In the genomic region with DNA sequence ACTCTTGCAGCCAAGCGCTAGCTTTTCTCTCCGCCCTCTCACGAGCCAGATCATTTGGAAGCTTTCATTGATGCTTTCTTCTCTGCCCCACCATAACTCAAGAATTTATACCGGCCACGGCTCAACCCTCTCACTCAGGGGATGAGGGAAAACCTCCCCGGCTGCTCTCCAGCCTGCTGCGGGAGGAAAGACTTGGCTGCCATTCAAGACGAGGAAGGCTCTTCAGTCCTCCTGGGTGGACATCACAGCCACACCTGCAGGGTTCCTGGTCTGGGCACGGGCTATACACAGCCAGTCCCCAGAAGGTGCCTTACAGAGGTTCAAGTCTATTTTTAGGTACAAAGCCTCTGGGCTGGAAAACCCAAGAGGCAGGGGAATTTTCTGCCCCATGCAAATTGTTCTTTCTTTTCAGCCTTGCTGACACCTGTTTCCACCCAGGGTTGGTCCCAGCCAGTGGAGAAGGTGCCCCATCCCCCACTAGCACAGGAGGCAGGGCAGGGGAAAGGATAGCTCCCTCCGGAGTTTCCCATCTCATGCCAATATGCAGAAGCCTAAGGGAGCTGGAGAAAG, we compare ENCODE assay signal across 23 mouse cellular contexts.
"Had no signal": no experiment of that assay in that cellular context is flagged by ENCODE, and none has a peak within 500 bp of the region (broad histone marks: within the 10 kb centered on the region; RNA-seq: fewer than 3 reads in every experiment).

No protein-coding gene starts in this region.

- ATAC-seq: liver, postnatal 0 days; lung, postnatal 0 days; midbrain, embryonic 15.5 days had no signal

- H3K4me3 ChIP-seq: kidney, embryonic 15.5 days; left cerebral cortex, adult 2 months; limb, embryonic 12.5 days; limb, embryonic 15.5 days; megakaryocyte, embryonic 14.5 days; midbrain, embryonic 10.5 days; midbrain, embryonic 15.5 days; neural tube, embryonic 12.5 days; neural tube, embryonic 15.5 days had no signal

- H3K27ac ChIP-seq: kidney, embryonic 15.5 days; left cerebral cortex, adult 2 months; limb, embryonic 12.5 days; limb, embryonic 15.5 days; liver, embryonic 14.5 days; midbrain, embryonic 10.5 days; midbrain, embryonic 15.5 days; neural tube, embryonic 12.5 days; neural tube, embryonic 15.5 days; stomach, postnatal 0 days had no signal

- H3K27me3 ChIP-seq: limb, embryonic 12.5 days; limb, embryonic 15.5 days; megakaryocyte, embryonic 14.5 days; midbrain, embryonic 15.5 days; neural tube, embryonic 12.5 days; neural tube, embryonic 15.5 days had no signal

- H3K9ac ChIP-seq: kidney, embryonic 15.5 days; limb, embryonic 12.5 days; limb, embryonic 15.5 days; liver, embryonic 14.5 days; liver, postnatal 0 days; lung, embryonic 14.5 days; midbrain, embryonic 15.5 days; neural tube, embryonic 12.5 days; neural tube, embryonic 15.5 days had no signal

- H3K9me3 ChIP-seq: kidney, embryonic 15.5 days; limb, embryonic 12.5 days; limb, embryonic 15.5 days; megakaryocyte, embryonic 14.5 days; midbrain, embryonic 10.5 days; midbrain, embryonic 15.5 days; neural tube, embryonic 12.5 days; neural tube, embryonic 15.5 days had no signal

- H3K36me3 ChIP-seq: kidney, embryonic 15.5 days; limb, embryonic 12.5 days; midbrain, embryonic 10.5 days; midbrain, embryonic 15.5 days; neural tube, embryonic 12.5 days; neural tube, embryonic 15.5 days had no signal

- H3K4me1 ChIP-seq: limb, embryonic 12.5 days; midbrain, embryonic 10.5 days; midbrain, embryonic 15.5 days; neural tube, embryonic 12.5 days; neural tube, embryonic 15.5 days had no signal

- H3K4me2 ChIP-seq: kidney, embryonic 15.5 days; limb, embryonic 12.5 days; limb, embryonic 15.5 days; liver, embryonic 11.5 days; lung, embryonic 14.5 days; midbrain, embryonic 15.5 days; neural tube, embryonic 12.5 days; neural tube, embryonic 15.5 days had no signal

- DNase-seq: kidney, postnatal 36 days; layer of hippocampus, postnatal 36 days; left cerebral cortex, postnatal 4 days; liver, postnatal 0 days; lung, postnatal 36 days; right cerebral cortex, adult 18-20 months; right cerebral cortex, postnatal 14 days; right cerebral cortex, postnatal 4 days; thymus, postnatal 25 days had no signal
